Comparison of ENCODE assay signal across 8 mouse cellular contexts in the genomic region with DNA sequence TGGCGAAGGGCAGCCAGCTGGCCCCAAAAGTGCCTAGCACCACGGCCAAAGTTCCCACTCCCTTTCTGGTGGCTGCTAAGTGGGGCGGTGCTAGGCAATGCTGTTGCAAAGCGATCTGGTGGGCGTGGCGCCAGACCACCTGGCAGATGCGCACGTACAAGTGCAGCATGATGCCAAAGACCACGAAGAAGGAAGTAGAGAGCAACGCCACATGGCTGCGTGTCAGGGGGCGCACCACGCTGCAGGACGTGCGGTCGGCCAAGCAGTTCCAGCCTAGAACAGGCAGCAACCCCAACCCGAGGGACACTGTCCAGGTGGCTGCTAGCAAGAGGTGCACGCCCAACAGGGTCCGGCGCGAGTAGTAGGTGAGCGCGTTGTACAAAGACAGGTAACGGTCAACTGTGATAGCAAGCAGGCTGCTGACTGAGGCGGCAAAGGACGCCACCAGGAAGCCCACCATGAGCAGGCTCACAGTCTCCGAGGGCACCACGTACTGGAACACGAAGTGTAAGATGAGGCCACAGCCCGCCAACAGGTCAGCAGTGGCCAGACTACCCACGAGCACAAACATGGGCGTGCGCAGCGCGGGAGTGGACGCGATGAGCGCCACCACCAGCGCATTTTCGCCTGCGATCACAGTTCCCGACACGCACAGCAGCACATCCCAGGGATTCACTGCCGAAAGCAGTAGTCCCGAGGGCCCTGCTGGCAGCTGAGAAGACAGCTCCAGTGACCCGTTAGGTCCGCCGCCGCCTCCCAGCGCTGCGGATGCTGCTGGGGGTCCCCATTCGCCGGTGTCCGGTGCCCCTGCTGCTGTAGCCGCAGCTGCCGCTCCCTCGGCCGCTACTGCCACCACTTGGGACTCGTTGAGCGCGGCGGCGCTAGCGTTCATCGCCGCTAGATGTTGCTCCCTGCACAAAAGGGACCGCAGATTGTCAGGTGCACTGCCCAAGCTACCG. TPM values are rescaled to one million over a fixed set of nuclear protein-coding genes. Genes with fewer than 3 reads are reported as not detected.
DNase-seq lines count a peak whose midpoint lies in the region; ATAC-seq and TF ChIP-seq lines count a peak whose summit lies in the region.

No protein-coding gene starts in this region.

- no peaks in the 10 kb centered on the region for H3K4me1 ChIP-seq in heart, embryonic 16.5 days (ENCODE audit: control insufficient read depth, insufficient read depth, low read length)
- peaks cover 5% of the 10 kb centered on the region for H3K4me1 ChIP-seq in cerebellum, adult 2 months (ENCODE audit: control insufficient read depth, insufficient read depth, low read length)
- H3K4me1 ChIP-seq in forebrain, postnatal 0 days (ENCODE audit: insufficient read depth) = peaks cover 15% of the 10 kb centered on the region; the same call in 1 of the 2 replicates
- H3K4me1 ChIP-seq in lung, postnatal 0 days (ENCODE audit: insufficient read depth, low read depth, low read length) = no peaks in the 10 kb centered on the region

- TF ChIP-seq EP300 in lung, postnatal 0 days (IDR thresholded peaks at IDR 0.05) = no peak

- ATAC-seq in heart, embryonic 16.5 days (replicated peaks; ENCODE audit: extremely low read depth, insufficient read depth, low FRiP score) = no peak
- ATAC-seq in forebrain, postnatal 0 days = peak; percentile 76
- no peak for ATAC-seq in lung, postnatal 0 days

- H3K27me3 ChIP-seq in heart, embryonic 16.5 days (ENCODE audit: control insufficient read depth, insufficient read depth, low read length) = peaks cover 39% of the 10 kb centered on the region
- no peaks in the 10 kb centered on the region for H3K27me3 ChIP-seq in cerebellum, adult 2 months (ENCODE audit: control insufficient read depth, insufficient read depth, low read length)
- peaks cover 8% of the 10 kb centered on the region; the same call in 1 of the 2 replicates for H3K27me3 ChIP-seq in forebrain, postnatal 0 days (ENCODE audit: insufficient read depth, low read length)
- H3K27me3 ChIP-seq in lung, postnatal 0 days (replicated peaks; ENCODE audit: insufficient read depth, low read length) = peaks cover 17% of the 10 kb centered on the region; the same call in 1 of the 2 replicates

- no peak for TF ChIP-seq POLR2A in cerebellum, adult 2 months (IDR thresholded peaks at IDR 0.05; ENCODE audit: borderline replicate concordance, insufficient read depth, low read length)

- H3K36me3 ChIP-seq in heart, embryonic 16.5 days (ENCODE audit: control insufficient read depth, insufficient read depth) = no peaks in the 10 kb centered on the region
- no peaks in the 10 kb centered on the region for H3K36me3 ChIP-seq in forebrain, postnatal 0 days (ENCODE audit: insufficient read depth)
- H3K36me3 ChIP-seq in lung, postnatal 0 days (ENCODE audit: insufficient read depth, low read length) = no peaks in the 10 kb centered on the region

- H3K27ac ChIP-seq in heart, embryonic 16.5 days (ENCODE audit: low read length) = no peak overlapping the region
- no peak overlapping the region for H3K27ac ChIP-seq in cerebellum, adult 2 months (ENCODE audit: insufficient read depth, low read length)
- H3K27ac ChIP-seq in forebrain, postnatal 0 days (ENCODE audit: low read depth, low read length) = no peak overlapping the region
- H3K27ac ChIP-seq in lung, postnatal 0 days (ENCODE audit: low read length) = no peak overlapping the region

- WGBS in heart, embryonic 16.5 days = 4% methylated on average over 68 of the region's 68 CpGs
- under 1% methylated on average over 68 of the region's 68 CpGs for WGBS in cerebellum, adult 2 months
- WGBS in forebrain, postnatal 0 days = 2% methylated on average over 68 of the region's 68 CpGs
- 4% methylated on average over 68 of the region's 68 CpGs for WGBS in lung, postnatal 0 days

- 0 out of 2 replicates have a peak, but pooled peaks have one; percentile 15 for TF ChIP-seq CTCF in cerebellum, adult 2 months (IDR thresholded peaks at IDR 0.05; ENCODE audit: borderline replicate concordance, insufficient read depth, low read depth, low read length)
- TF ChIP-seq CTCF in forebrain, postnatal 0 days (IDR thresholded peaks at IDR 0.05; ENCODE audit: low read depth) = peak; percentile 65
- no peak for TF ChIP-seq CTCF in lung, postnatal 0 days (IDR thresholded peaks at IDR 0.05)

- no peak overlapping the region; the same call in 1 of the 2 replicates for H3K4me2 ChIP-seq in heart, embryonic 16.5 days (ENCODE audit: low read depth, low read length)
- H3K4me2 ChIP-seq in forebrain, postnatal 0 days (ENCODE audit: low read depth) = peak overlapping the region; percentile 91
- H3K4me2 ChIP-seq in lung, postnatal 0 days (replicated peaks; ENCODE audit: low read depth, low read length) = no peak overlapping the region

- H3K9me3 ChIP-seq in heart, embryonic 16.5 days (replicated peaks; ENCODE audit: control insufficient read depth, low read length) = no peaks in the 10 kb centered on the region
- no peaks in the 10 kb centered on the region for H3K9me3 ChIP-seq in forebrain, postnatal 0 days (ENCODE audit: low read length)
- H3K9me3 ChIP-seq in lung, postnatal 0 days (ENCODE audit: low read length) = no peaks in the 10 kb centered on the region

- no peak overlapping the region for H3K9ac ChIP-seq in heart, embryonic 16.5 days (ENCODE audit: low read length)
- H3K9ac ChIP-seq in forebrain, postnatal 0 days = peak overlapping the region; percentile 59
- H3K9ac ChIP-seq in lung, postnatal 0 days (replicated peaks; ENCODE audit: low read depth) = no peak overlapping the region

- no peak for DNase-seq in heart, postnatal 4 days
- peak; percentile 52 to 61 for DNase-seq in cerebellum, adult 2 months
- peak; percentile 81 for DNase-seq in forebrain, postnatal 0 days
- DNase-seq in left cerebral cortex, postnatal 10 days (ENCODE audit: extremely low spot score in 1 of 2, low spot score in 2 of 2) = peak; percentile 21 to 56
- DNase-seq in retina, postnatal 1 day = peak; percentile 68
- no peak for DNase-seq in lung, postnatal 0 days (ENCODE audit: low spot score)
- DNase-seq in adrenal gland, adult 8-10 months = no peak

- intact Hi-C loops in left cerebral cortex, postnatal 10 days (cut with DNase I) = loop anchor here (5.0 kb wide), 1 partner anchor 76 kb away; no protein-coding TSS in a partner anchor

- peak overlapping the region; percentile 16 for H3K4me3 ChIP-seq in heart, embryonic 16.5 days (ENCODE audit: low read length)
- peak overlapping the region; percentile 40 for H3K4me3 ChIP-seq in cerebellum, adult 2 months (replicated peaks; ENCODE audit: insufficient read depth, low read depth, low read length)
- H3K4me3 ChIP-seq in forebrain, postnatal 0 days (ENCODE audit: low read depth, low read length) = peak overlapping the region; percentile 54
- H3K4me3 ChIP-seq in lung, postnatal 0 days (ENCODE audit: low read depth, low read length) = no peak overlapping the region

RNA-seq across cellular contexts. Expression of a gene that starts 1.1 kb away (rescaled TPM):
- not detected in 2 replicates for polyA plus RNA-seq in heart, embryonic 16.5 days (2015; fragmentation: Nextera tagmentation; extraction: Ambion mirVana)
- not detected for total RNA-seq in heart, postnatal 4 days (2021)
- polyA plus RNA-seq in cerebellum, adult 2 months (2012; rRNA removed) = 0.07 and 0.17 TPM in 2 replicates
- total RNA-seq in forebrain, postnatal 0 days (2014; rRNA removed) = 4.9 and 14.2 TPM in 2 replicates
- 2.3 and 2.7 TPM in 2 replicates for polyA plus RNA-seq in forebrain, postnatal 0 days (2015; fragmentation: Nextera tagmentation; extraction: Ambion mirVana)
- 10 to 100 TPM; 16.2 to 17.3 TPM for total RNA-seq in left cerebral cortex, postnatal 10 days (2021)
- polyA plus RNA-seq in lung, postnatal 0 days (2015; fragmentation: Nextera tagmentation; extraction: Ambion mirVana) = not detected in 2 replicates
- not detected for total RNA-seq in adrenal gland, adult 8-10 months (2022)

Comparison
In these comparisons a context has a peak if more than half of its experiments do, and no peak if none do; other contexts are left out.
1. DNase-seq: peak in cerebellum, adult 2 months (2 of 2), forebrain, postnatal 0 days (single experiment), left cerebral cortex, postnatal 10 days (2 of 2) and retina, postnatal 1 day (single experiment); none in heart, postnatal 4 days (single experiment), lung, postnatal 0 days (single experiment) and adrenal gland, adult 8-10 months (single experiment).